Mouse (Mus musculus): ENCODE measurements around the gene Gm11114.

Gene Gm11114

DNA sequence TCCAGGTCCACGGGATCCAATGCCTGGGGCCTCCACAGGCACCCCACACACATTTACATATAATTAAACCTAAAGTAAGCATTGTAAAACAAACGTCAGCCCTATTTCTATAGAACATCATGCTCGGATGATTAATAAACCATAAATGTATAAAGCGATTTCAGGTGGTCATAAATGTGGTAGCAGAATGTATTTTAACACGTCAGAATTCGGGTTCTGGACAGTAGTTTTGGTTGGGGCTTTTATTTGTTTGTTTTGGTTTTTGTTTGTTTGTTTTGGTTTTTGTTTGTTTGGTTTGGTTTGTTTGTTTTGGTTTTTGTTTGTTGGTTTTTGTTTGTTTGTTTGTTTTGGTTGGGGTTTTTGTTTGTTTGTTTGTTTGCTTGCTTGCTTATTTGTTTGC lies at the start of gene Gm11114:
Gene Gm11114, plus strand, starts transcription at position 301 of the 400 bp plus-strand sequence.
- no peak for DNase-seq (ENCODE audit: low spot score)

DNA sequence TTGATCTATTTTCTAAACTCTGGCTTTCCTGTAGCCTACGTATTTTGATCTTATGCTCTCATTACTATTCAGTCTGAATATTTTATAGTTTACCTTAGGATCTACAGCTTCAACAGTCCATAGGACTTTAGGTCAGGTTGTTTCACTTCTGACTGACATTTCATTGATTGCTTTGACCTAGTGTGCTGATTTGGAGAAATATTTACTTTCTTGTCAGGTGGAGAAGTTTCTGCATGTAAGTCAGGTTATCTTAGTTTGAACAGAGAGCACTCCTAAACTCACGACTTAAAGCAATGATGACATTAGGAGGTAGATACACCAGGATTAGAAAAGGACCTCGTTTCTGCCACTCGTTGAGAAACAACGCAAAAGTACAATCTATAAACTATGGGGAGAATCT lies 45.7 kb upstream of the Gm11114 start:
- no peak for DNase-seq (ENCODE audit: low spot score)

DNA sequence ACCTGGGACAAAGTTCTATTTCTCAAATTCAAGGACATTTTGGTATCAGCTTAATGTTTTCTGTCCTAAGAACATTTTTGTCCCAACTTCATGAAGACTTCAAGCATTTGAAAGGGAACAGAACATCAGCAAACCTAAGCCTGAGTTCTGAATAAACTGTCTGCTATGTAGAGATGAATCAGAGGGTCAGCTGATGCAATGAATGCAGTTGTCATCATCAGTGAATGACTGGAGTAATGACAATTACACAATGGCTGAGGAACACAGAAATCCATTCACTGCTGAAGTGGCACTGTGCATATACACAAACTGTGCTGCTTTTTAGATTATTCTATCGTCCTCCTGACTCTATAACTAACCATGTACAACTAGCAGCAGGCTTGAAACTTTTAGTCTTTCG lies 38.5 kb upstream of the Gm11114 start:
- no peak for DNase-seq (ENCODE audit: low spot score)

DNA sequence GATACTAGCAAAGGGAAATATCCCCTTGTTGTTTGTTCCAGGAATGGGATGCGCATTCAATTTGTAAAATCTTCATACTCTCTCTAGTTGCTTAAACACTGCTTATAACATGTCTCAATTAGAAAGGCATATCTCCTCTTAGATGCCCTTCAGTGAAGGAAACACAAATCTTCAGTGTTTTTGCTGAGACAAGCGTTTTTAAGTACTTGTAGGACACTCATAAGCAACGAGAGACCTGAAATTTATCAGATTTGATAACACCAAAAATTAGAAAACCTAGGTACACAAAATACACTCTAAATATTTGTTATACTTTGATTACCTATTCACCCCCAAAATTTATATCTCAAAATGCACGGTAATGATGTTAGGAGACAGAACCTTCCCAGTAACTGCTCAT lies 9.7 kb upstream of the Gm11114 start:
- DNase-seq (ENCODE audit: low spot score) = no peak

DNA sequence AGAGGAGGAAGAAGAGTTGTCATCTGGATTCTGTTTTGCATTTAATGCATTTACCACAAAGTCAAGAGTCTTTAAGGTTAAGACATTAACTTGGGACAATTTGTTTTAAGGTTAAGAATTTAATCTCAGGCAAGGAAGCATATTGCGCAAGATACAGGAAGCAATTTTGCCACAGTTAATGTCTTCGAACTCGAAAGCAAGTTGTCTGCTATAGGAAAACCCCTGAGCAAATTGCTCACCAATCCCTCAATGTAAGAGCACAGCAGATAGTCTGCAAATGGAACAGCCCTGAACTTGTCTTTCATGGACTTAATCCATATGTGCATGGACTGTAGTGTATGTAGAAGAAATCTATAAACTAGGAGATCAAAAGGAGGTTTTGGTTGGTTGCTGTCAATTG lies 9.2 kb upstream of the Gm11114 start:
- DNase-seq (ENCODE audit: low spot score) = no peak

DNA sequence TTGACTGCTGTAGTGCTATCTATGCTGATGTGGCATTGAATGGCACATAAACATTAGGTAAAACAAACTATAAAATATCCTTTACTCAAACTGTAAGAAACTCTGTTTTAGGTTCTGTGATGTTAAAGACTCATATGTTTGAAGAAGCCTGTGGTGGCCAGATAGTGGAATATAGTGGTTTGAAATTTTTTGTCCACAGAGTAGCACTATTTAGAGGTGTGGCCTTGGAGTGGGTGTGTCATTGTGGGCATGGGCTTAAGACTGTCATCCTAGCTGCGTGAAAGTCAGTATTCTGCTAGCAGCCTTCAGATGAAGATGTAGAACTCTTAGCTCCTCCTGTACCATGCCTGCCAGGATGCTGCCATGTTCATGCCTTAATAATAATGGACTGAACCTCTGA lies 3.5 kb downstream of the Gm11114 start:
- DNase-seq (ENCODE audit: low spot score) = no peak

DNA sequence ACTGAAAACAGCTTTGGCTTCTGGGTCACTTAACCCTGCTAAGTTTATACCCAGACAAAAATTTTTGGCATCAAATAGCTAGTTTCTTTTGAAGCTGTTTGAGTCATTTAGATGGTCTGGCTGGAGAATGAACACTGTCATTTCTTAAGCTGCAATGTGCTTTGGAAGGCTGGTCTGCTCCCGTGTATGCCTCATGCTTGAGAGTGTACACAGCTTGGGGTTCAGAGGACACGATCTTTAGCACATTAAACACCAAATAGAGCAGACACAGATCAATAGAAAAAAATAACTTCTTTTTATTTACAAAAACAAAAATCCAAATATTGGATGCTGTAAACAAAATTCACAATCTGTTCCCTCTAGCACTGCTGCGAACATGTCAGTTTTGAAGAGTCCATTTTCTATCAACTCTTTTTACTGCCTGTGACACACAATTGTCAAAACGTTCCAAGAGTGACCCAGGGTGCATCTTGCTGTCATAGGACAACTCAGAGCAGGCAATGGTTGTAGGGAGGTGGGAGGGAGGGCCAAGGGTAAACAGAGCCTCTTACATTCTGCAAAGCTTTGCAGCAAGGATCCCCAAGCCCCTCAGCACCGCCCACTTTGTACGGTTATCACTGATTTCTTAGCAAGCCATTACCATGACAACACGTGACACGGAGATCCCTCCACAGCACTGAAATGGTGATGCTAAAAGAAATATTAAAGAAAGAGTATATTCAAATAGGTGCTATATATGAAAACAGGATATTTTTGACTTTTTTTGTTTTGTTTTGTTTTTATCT lies 7.8 kb downstream of the Gm11114 start:
- peak; percentile 8 for DNase-seq (ENCODE audit: low spot score)

DNA sequence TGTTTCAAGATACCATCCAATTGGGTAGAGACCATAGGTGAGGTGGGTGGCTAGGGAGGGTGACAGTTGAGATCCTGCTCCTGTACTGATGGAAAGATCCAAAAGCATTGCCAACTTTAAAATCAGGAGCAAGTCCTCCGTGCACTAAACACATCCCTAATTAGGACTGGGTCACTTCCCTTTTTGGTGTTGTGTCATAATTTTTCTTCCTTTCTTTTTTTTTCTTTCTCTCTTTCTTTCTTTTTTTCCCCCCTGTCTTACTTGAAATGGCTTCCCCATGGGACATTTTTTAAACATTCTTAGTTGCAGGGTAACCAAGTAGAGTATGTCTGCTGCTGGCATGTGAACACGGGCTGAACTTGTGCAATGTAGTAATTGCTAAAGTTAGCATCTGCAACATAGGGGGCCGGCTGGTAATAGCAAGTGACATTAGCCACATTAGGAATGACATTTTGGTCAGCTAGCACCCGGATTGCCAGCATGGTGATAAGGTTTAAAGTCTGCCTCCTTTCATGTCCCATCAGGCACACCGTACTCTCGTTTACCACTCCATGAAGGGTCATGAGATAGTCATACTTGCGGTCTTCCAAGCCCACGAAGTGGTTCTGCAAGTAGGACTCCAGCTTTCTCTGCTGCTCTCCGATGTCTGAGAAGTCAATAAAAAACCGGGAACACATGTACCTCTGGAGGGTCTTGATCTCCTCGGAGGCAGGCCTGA lies 11.7 kb downstream of the Gm11114 start:
- no peak for DNase-seq (ENCODE audit: low spot score)

DNA sequence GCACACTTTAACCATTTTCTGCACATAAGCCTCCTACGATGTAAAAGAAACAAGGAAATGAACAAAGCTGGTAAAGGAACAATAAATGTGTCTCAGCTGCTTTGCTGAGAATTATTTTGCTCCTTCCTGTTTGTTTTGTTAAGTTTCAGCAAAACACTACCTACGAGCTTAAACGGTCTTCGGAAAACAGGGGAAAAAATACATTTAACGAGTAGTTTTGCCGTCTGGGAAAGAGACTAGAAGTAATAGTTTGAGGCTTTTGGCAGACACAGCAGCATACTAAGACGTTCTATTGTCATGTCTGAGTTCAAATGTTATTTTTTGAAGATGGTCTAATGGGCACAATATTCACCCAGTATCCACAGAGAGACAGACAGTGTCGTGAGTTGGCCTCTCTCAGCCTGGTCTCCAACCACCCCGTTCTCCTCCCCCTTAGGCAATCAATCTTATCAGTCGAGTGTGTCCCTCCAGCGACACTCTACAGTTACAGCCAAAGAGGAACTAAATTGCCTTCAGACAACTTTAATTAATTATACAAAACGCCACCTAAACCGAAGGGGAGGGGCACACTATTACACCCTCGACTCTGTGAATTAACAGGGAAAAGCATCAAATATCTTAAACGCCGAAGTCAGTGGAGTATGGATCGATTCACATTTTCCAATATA lies 12.8 kb downstream of the Gm11114 start:
- DNase-seq (ENCODE audit: low spot score) = peak; percentile 29

DNA sequence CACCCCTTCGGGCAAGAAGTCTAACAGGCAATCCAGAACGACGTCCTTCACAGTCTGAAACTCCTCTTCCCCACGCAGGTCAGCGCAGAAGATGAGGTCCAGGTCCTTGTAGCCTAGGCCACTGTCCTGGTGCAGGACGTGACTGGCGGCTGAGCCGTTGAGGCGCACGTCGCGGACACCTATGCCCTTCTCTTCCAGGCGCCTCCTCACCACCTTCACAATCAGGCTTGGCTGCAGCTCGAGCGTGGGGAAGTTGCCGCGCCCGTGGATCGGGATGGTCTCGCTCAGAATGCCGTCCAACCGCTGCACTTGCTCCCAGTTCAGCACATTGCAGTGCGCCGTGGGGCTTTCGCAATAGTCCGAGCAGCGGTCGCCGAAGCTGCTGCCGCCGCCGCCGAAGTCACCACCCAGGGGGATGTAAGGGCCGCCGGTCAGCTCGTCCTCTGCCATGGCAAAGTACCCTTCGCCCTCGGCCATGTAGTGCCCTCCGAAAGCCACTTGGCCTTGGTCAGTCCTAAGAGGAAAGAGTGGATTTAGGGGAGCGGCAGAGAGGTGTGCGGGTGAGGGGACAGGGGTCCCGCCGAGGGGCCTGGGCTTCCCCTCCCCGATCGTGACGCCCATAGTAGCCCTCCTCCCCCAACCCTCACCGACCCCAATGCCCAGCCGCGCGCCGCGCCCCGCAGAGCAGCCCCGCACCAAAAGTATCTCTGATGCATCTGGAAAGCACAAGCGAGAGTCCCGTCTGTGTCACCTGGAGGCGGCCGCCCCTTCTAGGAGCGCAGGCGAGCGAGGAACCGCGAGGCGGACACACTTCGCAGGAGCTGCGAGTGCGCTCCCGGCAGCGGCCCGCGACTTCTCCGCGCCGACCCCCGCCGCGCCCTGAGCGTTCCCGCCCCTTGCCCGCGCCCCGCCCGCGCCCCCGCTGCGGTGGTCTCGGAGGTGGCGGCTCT lies 14.0 kb downstream of the Gm11114 start:
- DNase-seq (ENCODE audit: low spot score) = peak; percentile 64

DNA sequence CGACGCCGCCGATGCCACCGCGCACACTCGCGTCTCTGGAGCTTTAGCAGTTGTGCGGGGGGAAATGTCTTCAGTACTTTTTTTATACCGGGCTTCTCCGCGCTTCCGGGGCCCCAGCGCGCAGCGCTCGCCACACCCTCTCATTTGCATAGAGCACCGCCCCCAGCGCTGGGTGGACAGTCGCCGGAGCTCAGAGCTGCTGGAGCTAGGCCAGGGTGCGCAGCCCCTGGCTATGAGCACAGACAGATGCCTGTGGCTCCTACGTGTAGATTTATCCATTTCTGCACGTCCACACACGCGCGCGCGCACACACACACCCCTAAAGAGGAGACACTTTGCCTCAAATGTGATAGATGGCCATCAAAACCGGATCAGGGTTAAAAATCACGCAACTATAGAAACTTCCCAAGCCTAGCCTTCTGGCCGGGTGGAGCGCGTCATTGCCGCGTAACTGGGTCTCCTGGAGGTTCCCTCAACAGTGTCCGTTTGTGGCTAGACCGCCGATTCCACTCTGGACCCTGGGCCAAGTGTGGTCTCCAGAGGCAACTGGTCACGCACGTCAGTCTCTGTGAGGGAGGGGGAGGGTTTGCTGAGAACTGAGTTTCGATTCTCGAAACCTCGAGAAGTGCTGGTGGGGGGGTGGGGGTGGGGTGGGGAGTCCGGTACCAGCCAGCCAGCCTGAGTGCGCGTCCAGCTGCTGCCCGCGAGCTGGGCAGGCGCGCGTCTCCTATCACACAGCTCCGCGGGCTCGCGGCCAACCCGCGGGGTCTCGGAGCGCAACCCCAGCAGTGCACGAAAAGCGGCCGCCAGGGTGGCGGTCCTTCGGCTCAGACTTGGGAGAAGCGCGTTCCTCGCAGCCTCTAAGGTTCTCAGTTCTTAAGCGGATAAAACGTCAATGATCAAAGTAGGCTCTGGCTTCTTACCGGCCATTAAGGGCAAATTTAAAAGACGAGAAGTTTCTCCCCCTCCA lies 15.0 kb downstream of the Gm11114 start, which contains the start of gene Tent5a:
Gene Tent5a, minus strand, starts transcription at position 107 of the 970 bp plus-strand sequence.
- DNase-seq (ENCODE audit: low spot score) = peak; percentile 87

DNA sequence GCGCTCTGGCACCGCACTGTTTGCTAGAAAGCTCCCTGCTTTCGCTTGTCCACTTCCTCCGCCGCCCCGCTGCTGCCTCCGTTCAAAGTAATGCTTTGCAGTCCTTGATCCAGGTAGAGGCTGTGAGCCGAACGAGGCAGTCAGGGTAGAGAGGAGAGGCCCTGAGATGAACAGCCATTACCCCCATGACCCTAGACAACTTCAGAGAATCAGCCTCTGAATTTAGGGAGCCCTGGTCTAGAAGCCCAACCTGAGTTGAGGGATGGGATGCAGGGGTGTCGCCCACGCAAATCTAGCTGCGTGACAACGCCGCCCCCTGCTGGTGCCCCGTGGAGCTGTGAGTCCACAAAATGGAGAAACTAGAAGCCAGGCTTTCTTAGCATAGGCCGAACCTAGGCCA lies 15.7 kb downstream of the Gm11114 start:
- DNase-seq (ENCODE audit: low spot score) = peak; percentile 92

DNA sequence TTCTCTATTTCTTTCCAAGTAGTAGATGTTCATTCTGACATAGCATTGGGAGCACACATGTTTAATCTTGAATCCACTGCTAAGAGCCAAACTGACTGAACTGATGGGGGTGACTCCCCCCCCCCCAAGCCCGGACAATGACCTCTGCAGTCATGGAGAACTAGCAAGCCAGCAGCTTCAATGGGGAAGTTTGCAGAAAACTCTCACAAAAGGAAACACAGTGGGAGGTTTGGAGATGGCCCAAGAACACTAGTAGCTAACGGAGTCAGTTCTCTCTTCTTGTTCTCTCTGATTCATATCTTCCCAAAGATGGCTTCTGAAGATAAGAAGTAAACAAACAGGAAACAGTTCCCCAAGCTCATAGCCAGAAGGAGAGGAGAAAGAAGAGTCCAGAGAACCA lies 18.9 kb downstream of the Gm11114 start:
- no peak for DNase-seq (ENCODE audit: low spot score)

DNA sequence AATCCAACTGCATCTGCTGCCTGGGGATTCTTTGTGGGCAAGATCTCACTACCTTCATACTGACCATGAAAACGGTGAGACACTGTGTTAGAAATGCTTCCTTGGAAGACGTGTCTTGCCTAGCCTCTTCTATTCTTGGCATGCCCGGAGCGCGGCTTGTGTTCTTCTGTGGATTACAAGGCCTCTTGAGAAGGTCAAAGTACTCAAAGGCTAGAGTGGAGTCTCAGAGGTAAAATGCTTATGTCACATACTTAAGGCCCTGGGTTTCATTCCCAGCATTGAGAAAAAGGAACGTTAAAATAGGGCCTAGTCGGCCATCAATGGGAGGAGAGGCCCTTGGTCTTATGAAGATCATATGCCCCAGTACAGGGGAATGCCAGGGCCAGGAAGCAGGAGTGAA lies 23.5 kb downstream of the Gm11114 start:
- no peak for DNase-seq (ENCODE audit: low spot score)

DNA sequence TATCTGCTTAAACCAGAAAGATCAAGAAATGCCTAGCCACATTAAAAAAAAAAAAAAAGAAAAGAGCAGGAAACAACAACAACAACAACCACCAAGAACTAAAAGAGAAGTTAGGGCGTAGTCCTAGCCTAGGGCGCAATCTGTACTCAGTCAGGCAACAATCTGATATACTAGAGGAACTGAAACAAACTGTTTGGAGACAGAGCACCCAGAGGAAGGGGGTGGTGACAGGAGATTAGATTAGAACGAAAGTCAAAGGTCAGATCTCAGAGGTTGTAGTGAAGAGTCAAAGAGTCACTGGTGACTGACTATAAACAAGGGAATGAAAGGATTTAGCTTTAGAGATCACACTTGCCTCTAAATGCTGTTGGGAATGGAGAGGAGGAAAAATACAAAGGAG lies 27.7 kb downstream of the Gm11114 start:
- no peak for DNase-seq (ENCODE audit: low spot score)

DNA sequence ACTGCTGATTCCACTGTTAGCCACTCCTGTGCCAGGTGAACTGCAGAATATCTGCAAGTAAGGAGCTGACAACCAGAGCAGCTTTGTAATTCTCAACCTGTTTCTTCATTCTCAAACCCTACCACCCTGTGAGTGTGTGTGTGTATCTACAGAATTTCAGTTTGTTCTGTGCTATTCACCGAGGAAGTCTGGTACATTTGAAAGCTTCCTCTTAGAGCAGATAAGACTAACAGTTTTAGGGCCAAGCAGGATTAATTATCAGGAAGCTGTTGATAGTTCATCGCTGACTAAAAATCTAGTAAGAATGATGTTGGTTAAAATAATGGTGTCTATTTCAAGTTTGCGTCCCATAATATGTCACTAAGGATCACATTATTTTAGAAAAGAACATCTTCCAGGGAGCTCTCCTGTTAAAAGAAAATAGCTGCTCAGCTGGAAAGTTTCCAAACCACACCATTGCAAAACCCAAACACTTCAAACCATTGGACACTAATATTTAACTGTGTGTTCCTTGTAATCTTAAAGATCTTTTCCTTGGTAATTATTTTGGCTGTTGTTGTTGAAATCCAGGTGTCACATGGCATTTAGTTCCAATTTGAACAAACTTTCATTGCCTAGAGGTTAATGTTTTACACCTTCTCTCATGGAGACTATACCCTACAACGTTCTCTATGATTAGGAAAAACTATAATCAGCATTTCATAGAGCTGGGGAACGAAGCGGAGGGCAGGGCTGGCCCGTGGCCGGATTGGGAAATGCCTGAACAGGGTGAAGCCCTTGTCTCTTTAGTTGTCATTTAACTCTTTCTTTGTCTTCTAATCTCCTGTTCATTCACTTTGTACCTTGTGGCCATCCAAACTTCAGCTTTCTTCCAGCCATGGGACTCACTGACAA lies 30.6 kb downstream of the Gm11114 start:
- DNase-seq (ENCODE audit: low spot score) = no peak

DNA sequence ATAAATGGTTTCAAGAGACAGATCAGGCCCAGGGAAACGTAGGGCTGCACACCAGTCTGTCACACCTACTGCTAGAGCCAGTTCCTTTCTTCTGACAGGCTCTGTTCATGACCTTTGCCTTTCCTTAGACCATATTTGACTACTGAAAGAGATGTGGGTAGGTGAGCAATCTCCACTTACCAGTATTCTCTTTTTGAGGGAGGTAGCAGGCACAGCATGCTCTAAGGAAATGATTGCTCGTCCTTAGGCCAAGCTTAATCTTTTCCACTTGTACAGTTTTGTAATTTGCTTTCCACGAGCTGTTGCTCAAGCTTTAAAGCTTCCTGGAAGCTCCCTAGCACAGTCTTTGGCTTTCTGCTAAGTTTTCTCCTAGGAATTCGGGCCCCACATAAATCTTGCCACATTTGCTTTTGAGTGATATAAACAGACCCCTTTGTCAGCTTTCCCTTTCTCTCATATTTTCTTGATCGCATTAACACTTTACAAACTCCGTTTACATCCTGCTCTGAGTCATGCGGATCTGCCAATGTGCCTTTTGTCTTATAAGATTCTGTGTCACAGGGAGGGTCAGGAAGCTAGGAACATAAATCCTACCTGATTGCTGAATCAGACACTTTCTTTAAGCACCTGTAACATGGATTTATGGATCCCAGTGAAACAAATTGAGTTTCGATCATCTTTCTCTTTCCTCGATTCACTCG lies 35.4 kb downstream of the Gm11114 start:
- DNase-seq (ENCODE audit: low spot score) = no peak

DNA sequence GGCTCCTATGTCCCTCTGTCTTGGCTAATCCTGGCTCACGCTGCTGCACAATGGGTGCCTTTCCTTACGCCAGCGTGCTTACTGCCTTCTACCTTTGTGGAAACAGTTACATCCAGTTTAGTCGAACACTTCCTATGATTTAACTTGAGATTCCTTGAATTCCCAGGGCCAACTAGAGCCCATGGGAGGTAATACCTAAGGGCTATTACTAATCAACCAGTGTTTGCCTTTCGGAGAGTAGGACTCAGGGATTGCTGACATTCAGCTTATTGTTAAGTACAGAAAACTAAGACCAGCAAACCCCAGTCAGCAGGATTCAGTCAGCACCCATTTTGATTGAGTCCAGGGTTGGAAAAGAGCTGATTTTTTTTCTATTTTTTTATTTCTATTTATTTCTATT lies 43.0 kb downstream of the Gm11114 start:
- no peak for DNase-seq (ENCODE audit: low spot score)
